Mouse (Mus musculus): ENCODE data around the gene Galnt12.
"Not testable (repeated sequence)": the region's sequence is repeated elsewhere in the genome, so short reads cannot be mapped to it uniquely, and the experiment has no call there.

The Galnt12 gene

DNA sequence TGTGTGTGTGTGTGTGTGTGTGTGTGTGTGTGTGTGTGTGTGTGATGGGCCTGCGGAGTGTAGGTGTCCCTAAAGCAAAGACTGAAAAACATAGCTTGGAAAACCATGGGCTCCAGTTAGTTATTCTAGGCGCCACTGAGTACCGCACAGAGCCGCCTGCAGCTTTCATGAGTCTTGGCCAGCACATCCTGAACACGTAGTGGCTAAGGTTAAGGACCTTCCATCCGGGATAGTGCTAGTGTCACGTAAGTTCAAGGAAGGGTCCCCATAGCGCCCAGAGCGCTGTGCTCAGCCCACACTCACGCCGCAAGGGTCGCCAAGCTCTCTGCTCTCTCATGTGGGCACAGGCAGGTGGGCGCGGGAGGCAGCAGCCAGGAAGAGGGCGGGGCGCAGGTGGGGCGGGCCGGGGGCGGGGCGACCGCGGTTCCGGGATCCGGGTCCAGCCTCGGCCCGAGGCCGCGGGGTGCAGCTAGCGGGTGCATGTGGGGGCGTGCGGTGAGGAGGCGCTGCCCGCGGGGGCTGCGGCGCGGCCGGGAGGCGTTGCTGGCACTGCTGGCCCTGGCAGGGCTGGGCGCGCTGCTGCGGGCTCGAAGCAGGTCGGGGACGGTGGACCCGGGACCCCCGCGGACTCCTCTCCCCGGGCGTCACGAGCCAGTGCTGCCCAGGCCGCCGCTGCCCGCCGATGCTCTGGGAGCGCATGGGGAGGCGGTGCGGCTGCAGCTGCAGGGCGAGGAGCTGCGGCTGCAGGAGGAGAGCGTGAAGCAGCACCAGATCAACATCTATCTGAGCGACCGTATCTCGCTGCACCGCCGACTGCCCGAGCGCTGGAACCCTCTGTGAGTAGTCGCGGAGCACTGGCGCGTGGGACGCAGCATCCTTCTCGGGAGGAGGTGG, at the start of gene Galnt12:
TSS of gene Galnt12 (plus strand) at position 417 of the 894 bp plus-strand sequence.
- no peak for DNase-seq (ENCODE audit: low read depth, low spot score)

DNA sequence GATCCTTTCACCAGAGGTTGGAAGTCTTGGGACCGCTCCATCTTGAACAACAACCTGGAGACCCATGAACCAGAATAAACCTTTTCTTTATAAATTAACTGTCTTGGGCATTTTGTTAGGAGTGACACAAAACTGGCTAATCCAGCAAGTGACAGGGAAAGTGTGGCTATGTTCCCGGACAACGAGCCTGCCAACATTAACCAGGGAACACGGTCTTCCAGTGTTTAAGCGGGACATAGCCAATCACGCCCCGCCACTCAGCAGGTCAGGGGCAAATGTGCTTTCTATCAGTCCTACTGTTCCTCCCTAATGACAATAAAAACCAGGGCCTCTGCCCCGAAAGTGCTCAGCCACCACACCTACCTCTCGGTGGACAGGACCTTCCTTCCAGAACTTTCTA, 47.8 kb upstream of the Galnt12 start:
- no peak for DNase-seq (ENCODE audit: low read depth, low spot score)

DNA sequence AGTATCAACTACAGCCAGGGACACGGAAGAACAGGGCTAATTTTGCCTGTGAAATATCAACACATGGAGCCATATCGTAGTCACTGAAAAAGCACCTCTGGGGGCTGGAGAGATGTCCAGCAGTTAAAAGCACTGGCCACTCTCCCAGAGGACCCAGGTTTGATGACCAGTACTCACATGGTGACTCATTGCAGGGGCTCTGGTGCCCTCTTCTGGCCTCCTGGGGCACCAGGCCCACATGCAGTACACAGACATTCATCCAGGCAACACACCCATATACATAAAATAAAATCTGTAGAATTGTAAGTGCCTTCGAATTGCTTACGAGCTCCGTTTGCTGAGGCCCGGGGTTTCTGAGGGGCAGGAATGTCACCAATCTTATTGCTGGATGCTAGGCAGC, 44.7 kb upstream of the Galnt12 start:
- DNase-seq (ENCODE audit: low read depth, low spot score): no peak

DNA sequence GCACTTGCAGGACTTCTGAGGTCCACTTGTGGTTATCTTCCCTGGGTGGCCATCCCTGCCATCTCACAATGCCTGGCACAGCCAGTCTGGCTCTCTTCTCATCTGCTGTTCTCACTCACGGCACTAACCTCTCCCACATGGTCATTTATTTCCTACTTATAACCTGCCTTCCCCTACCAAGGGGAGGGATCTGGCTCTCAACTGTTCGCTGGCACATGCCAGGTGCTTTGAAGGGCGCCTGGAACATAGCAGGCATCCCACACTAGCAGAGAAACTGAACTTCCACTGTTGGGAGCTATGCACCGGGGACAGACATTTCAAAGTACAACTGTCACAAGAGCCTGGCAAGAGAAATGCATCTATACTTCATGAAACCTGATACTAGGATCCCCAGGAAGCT, 43.9 kb upstream of the Galnt12 start:
- no peak for DNase-seq (ENCODE audit: low read depth, low spot score)

DNA sequence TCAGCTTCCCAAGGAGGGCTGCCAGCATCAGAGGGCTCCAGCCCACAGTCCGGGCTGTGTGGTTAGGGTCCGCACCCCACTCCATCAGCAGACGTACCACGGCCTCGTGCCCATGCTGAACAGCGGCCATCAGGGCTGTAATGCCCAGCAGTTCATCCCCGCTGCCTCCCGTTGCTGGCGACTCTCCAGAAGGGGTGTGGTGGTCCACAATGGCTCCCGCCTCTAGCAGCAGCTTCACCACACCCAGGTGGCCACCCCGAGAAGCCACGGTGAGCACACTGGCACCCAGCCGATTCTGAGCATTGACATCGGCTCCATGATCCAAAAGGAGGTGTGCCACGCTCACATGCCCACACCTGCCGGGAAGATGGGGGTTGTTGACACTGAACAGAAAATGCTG, 42.5 kb upstream of the Galnt12 start:
- no peak for DNase-seq (ENCODE audit: low read depth, low spot score)

DNA sequence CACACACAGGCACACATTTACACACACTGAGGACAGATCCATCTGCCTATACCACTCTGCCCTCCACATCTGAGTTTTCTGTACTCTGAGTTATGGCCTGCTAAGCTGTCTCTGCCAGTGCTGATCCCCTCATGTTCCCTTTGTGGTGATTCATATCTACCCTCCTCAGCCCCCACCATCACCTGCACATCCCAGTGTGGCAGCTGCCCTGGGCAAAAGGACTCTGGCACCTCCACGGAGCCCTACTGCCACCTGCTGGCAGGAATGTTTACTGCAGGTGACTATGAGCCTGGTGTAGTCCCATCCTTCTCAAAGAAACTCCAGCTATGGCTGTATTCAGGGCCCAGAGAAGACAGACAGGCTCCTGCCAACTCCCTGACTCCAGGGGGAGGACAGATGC, 41.5 kb upstream of the Galnt12 start:
- DNase-seq (ENCODE audit: low read depth, low spot score): peak; percentile 92

DNA sequence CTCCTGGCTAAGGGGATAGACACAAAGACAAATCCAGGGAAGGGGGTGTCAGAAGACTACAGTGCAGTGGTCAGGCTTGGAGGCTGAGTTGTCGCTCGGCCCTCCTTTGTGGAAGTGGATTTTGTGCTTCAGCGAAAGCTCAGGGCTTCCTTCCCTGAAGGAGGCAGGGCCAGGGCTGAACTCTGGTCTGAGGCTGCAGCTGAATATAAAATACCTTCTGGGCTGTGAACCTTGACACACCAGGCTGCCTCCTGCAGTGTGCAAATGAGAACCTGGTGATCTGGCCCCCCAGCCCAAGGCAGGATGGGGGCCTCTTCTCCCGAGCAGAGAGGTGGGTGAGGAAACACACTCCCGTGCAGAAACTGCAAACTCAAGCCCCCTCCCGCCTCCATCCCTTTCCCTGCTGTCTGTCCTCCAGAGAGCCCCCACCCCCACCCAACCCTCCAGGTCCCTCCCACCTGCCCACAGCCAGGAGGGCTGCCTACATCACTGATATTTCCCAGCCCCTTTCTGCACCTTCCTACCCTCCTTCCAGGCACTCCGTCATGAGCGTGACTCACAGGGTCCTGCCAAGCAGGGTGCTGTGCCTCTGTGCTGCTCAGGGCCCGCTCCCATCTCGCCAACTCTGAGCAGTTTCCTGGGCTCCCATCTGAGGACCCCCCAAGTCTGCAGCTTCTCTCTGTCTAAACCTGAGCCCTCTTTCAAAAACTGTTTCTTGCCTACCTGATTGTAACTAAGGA, 40.9 kb upstream of the Galnt12 start:
- no peak for DNase-seq (ENCODE audit: low read depth, low spot score)

DNA sequence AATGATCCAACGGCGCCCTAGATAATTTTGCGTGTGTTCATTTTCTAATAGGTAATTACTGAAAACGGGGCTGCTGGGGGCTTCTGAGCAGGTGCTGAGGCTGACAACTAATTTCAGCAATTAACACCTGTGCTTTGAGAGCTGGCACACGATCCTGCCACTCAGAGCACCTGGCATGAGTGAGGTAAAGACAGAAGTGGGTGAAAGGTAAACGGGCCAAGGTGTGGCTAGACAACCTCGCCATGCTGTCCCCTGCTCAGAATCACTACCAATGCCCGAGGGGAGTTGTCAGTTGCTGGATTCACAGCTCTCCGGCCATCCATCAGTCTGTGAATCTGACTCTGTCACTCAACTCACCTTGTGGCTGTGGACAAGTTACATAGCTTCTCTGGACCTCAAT, 39.8 kb upstream of the Galnt12 start:
- no peak for DNase-seq (ENCODE audit: low read depth, low spot score)

DNA sequence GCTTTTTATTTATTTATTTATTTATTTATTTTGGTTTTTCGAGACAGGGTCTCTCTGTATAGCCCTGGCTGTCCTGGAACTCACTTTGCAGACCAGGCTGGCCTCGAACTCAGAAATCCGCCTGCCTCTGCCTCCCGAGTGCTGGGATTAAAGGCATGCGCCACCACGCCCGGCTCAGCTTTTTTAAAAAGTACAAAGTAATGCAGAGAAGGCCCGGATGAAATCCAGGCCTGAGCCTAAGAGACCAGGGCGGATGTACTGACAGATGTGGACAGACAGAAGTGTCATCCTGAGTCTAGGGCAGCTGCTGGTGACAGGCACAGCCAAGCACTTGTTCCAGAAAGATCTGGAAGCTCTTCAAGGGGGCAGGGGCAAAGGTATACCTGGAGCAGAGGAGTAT, 36.5 kb upstream of the Galnt12 start:
- DNase-seq (ENCODE audit: low read depth, low spot score): not testable (repeated sequence)

DNA sequence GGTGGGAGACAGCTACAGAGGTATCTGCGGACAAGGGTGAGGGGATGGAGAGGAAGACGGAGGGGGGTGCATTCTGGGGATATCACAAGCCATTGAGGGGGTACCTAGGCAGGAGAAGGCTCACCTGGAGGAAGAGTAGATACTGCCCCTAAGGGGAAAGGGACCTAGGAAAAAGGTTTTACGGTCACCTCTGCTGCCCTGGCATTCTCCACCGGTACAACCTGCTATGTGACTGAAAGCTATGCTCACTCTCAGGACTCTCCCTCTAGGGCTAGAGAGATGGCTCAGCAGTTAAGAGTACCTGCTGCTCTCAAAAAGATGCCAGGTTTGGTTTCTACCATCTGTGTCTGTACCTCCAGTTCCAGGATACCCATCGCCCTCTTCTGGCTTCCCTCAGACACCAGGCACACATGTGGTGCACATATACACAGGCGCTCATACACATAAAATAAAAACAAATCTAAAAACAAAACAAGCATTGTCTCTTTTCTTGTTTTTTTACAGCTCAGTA, 36.1 kb upstream of the Galnt12 start:
- DNase-seq (ENCODE audit: low read depth, low spot score): no peak

DNA sequence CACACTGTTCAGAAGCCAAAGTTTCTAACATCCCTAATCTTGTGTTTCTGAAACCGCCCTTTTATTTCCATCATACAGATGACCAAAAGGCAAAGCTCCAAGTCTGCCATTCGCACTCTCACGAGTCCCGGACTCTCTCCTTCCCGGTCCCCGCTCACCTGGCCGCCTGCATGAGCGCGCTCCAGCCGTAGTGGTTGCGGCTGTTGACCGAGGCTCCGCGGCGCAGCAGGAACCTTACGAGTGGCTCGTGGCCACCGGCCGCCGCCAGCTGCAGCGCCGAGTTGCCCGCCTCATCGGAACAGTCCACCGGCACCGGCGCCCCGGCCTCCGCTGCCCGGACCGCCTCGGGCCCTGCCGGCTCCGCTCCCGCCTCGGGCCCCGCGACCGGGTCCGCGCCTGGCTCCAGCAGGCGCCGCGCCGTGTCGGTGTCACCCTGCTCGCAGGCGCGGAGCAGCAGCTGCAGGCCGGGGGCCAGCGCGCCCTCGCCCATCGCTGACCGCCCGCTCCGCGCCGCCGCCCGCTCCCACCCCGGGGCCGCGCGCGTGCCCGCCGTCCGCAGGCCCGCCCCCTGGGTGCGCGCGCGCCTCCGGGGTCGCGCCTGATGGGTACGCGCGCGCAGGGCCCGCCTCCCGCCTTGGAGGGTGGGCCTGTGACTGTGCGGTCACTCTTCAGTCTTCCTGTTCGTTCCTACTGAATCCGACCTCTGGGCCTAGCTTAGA, 34.8 kb upstream of the Galnt12 start, which contains the start of gene Anks6:
TSS of gene Anks6 (minus strand) at position 637 of the 719 bp plus-strand sequence.
- peak; percentile 77 for DNase-seq (ENCODE audit: low read depth, low spot score)

DNA sequence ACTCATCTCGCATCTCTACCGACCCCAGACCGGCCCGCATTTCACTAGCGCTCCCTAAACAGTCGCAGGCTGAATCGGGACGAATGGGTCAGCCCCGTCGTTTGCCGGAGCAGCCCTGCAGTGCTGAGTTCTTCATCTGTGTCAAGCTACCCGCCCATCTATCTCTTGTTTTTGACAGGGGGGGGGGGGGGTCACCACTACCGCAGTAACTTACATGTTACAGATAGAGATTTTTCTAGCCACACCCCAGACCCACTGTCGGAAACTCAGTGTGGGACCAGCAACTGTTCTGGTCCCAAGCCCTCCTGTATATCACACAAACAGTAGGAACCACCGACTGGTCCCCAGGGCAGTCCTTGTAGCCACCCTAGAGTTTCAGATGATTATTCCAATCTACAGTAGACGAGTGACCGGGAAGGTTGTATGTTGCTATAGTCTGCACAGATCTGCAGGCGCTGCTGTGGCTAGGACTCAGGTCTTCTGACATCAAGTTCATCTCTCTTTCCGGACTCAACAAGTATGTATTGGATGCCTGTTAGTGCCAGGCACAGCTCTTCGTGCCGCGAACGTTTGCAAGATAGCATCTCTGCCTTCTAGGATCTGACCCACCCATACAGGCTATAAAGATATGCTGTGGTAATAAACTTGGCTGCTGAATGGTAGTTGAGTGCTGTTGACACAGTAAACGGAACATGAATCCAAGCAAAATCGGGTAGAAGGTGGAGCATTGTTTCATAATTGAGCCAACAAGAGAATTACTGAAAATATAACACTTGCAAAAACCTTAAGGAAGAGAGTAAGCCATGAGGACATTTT, 34.0 kb upstream of the Galnt12 start:
- DNase-seq (ENCODE audit: low read depth, low spot score): no peak

DNA sequence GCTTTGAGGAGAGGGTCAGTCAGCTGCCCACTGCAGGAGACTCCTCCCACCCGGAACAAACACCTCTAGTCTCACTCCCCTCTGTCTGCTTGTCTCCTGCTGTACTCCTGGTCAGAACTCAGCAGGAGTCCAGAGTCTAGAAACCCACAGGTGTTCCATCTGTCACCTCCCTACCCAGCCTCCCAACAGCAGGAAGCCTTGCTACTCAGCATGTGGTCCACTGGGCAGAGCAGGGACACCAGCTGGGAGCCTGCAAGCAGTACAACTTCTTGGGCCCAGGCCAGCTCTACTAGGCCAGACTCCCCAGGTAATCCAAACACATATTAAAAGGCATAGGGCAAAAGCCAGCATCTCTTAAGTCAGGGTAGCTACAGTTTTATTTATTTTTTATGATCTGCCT, 30.8 kb upstream of the Galnt12 start:
- DNase-seq (ENCODE audit: low read depth, low spot score): no peak

DNA sequence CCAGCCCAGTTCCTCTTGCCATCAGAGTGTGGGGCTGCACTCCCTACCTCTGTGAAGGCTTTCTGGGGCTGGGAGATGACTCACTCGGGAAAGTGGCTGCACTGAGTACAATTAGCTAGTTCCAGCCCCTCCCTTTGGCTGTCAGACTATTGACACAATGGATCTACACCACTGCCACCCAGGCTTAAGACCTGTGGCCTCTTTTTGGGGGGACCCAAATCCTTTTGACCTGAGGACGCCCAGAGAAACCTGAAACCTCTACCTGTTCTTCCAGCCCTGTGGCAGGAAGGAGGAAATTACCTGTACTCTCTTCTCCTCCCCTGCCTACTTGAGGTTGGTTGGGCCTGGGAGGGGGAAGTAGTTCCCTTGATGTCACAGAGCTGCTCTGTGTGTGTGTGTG, 16.7 kb upstream of the Galnt12 start:
- no peak for DNase-seq (ENCODE audit: low read depth, low spot score)

DNA sequence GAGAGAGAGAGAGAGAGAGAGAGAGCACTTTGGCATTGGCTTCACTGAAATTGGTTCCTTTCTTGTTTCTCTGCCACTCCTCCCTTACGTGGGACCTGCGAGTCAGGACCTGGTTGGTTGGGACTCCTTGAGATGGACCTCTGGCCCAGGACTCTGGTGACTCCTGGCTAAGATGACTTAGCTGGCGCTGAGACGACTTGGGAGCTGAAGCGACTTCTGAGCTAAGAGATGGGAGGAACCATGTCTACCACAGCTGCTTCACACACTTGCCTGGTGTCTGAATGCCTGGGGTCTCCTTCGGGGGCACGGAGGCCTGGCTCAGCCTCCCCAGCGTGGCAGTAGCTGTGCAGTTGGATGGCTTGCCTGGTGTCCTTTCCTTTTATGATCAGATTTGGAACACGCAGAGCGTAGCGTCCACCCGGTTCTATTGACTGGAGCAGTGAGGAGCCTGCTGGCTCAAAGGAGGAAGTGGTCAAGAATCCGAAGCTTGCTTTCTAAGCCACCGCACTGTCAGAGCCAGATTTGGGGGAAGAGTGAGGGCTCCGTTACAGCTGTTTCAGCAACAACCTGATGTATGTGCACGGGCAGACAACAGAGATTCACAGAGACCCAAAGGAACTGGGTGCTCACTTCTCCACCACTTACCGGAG, 11.6 kb upstream of the Galnt12 start:
- DNase-seq (ENCODE audit: low read depth, low spot score): no peak

DNA sequence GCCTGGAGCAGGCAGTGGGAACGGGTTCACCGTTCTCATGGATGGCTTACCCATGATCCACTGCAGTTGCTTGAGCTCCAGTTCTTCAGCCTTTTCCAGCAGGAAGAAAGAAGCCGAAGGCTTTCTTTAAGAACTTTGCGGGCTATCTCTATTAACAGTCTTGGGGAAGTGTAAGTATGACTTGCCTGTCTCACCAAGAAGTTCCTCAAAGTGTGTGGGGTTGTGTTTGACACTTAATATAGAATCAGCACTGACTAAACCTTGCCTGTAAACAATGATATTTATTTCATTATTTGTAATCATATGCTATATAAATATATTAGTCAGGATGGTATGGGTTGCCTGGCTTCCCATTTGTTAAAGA, 11.1 kb upstream of the Galnt12 start:
- no peak for DNase-seq (ENCODE audit: low read depth, low spot score)

DNA sequence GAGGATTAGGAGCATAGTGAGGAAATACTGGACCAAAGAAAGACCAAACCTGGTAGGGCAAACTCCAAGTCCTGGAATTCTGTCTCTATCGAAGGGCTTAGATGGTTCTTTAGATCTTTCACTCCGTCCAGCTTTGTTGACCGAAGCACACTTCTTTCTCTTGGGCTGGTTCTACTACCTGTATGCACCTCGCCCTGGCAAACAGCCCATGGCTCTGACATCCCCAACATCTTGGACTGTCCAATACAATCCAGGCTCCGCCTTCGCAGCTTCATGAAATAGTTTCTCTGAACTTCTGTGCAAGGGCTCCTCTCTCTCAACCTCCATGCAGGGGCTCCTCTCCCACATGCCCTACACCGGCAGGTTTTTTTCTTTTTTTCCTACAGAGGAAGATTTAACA, 7.9 kb upstream of the Galnt12 start:
- no peak for DNase-seq (ENCODE audit: low read depth, low spot score)

DNA sequence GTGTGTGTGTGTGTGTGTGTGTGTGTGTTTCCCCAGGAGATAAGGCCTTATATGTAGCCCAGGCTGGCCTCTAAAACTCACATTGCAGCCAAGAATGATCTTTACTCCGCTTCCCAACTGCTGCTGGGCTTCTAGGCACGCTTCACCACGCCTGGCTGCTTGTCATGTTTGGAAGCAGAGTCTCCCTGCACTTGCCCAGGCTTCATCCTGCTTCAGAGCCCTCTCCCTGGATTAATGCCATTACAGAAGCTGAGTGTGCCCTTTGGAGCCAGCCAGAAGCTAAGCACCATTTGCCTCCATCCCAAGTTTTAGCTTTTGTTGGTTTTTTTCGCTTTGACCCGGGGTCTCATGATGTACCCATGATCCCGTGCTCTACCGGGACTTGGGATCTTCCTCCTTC, 3.0 kb upstream of the Galnt12 start:
- no peak for DNase-seq (ENCODE audit: low read depth, low spot score)

DNA sequence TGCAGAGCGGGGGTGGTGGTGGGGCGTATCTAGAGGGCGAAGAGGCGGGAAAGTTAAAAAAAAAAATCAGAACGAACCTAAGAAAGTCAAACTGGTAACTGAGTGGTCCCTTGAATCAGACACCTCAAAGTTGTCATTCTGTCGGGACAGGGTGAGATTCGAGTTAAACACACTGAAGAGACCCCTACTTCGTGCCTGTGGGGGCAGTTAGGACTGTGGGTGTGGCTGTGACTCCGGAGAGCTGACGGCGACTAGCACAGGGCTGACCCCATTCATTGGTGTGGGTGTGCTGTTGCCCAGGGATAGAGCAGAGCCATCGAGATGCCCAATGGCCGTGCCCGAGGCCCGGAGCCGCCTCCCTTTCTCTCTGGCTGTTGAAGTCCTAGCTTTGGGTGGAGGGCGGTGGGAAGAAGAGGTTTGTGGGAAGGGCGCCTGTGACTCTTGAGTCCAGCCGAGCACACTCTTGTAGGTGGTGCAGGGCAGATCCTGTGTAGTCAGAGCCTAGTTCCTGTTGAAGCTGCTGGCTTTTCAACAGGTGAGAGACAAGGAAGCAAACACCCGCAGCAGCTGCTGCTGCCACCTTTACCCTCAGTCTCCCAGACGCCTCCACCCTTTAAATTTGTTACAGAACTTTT, 795 bp downstream of the Galnt12 start:
- DNase-seq (ENCODE audit: low read depth, low spot score): no peak

DNA sequence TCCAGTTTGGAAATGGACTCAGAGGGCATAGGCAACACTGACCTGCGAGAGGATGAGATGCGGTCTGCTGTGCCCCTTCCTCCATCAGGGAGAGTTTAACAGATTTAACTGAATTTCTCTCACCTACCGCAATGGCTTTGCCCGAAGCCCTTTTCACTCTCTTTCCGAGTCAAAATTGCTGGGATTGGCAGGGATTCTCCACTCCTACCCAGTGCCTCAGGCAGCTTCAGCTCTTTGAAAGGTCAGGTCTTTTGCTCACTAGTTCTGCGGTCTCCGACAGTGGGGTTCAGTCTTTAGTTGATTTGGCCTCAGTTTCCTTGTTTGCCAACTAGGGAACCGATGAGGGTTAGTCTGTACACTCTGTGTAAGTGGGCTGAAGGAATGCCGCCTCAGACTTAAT, 1.5 kb downstream of the Galnt12 start:
- no peak for DNase-seq (ENCODE audit: low read depth, low spot score)

All from mesoderm, embryonic 11.5 days (tissue).